Comparison of ENCODE assay signal across 29 mouse cellular contexts in the genomic region with DNA sequence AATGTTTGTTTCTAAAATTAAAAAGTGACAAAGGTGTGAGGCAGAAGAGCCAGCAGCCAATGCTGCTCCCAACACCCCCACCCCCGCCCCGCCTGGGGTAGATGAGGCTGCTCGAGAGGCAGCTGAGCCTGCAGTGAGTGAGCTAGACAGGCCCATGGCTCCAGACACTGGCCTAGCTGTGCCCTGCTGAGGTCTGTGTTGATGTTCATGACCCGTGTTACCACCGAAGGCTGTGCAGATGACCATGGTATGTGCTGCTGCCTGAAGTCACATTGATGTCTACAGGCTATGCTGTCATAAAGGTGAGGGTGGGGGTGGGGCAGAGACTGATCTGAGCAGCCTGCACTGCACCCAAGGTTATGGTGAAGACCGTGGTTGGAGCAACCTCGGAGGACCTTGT. TPM values are rescaled to one million over a fixed set of nuclear protein-coding genes. Genes with fewer than 3 reads are reported as not detected.
DNase-seq lines count a peak whose midpoint lies in the region; ATAC-seq lines count a peak whose summit lies in the region.
"Had no signal": no experiment of that assay in that cellular context is flagged by ENCODE, and none has a peak within 500 bp of the region (broad histone marks: within the 10 kb centered on the region; RNA-seq: fewer than 3 reads in every experiment).

No protein-coding gene starts in this region.

- H3K9me3 ChIP-seq in limb, embryonic 12.5 days: no peaks in the 10 kb centered on the region
- no peaks in the 10 kb centered on the region for H3K9me3 ChIP-seq in limb, embryonic 10.5 days (replicated peaks)
- no peaks in the 10 kb centered on the region for H3K9me3 ChIP-seq in midbrain, embryonic 13.5 days
- H3K9me3 ChIP-seq in midbrain, embryonic 11.5 days (ENCODE audit: control insufficient read depth, low read length): no peaks in the 10 kb centered on the region
- H3K9me3 ChIP-seq in limb, embryonic 15.5 days: no peaks in the 10 kb centered on the region
- H3K9me3 ChIP-seq: embryonic facial prominence, embryonic 13.5 days; embryonic facial prominence, embryonic 15.5 days; forebrain, embryonic 10.5 days; forebrain, embryonic 12.5 days had no signal

- ATAC-seq in limb, embryonic 12.5 days (ENCODE audit: insufficient number of reproducible peaks, insufficient read depth, low FRiP score, low TSS enrichment, low read depth): peak; percentile 57; the same call in 1 of the 2 replicates
- peak; percentile 20; the same call in 1 of the 2 replicates for ATAC-seq in midbrain, embryonic 13.5 days
- ATAC-seq in midbrain, embryonic 11.5 days (ENCODE audit: low FRiP score): no peak
- 0 out of 2 replicates have a peak, but pooled peaks have one; percentile 45 for ATAC-seq in limb, embryonic 15.5 days (ENCODE audit: insufficient number of reproducible peaks, low FRiP score, low TSS enrichment, low read depth)
- ATAC-seq: forebrain, embryonic 14.5 days had no signal

- H3K4me1 ChIP-seq in limb, embryonic 12.5 days (replicated peaks): no peaks in the 10 kb centered on the region
- H3K4me1 ChIP-seq in limb, embryonic 10.5 days: peaks cover 17% of the 10 kb centered on the region
- H3K4me1 ChIP-seq in midbrain, embryonic 13.5 days (replicated peaks): no peaks in the 10 kb centered on the region
- H3K4me1 ChIP-seq in midbrain, embryonic 11.5 days (ENCODE audit: control insufficient read depth, insufficient read depth, low read length): no peaks in the 10 kb centered on the region
- no peaks in the 10 kb centered on the region for H3K4me1 ChIP-seq in limb, embryonic 15.5 days
- H3K4me1 ChIP-seq: embryonic facial prominence, embryonic 13.5 days; embryonic facial prominence, embryonic 15.5 days; forebrain, embryonic 12.5 days had no signal

- 84% methylated on average over 7 of the region's 7 CpGs for WGBS in limb, embryonic 12.5 days
- WGBS in limb, embryonic 10.5 days: 84% methylated on average over 7 of the region's 7 CpGs
- WGBS in midbrain, embryonic 13.5 days: 83% methylated on average over 7 of the region's 7 CpGs
- whole genome bisulfite sequencing in midbrain, embryonic 11.5 days: 84% methylated on average over 7 of the region's 7 CpGs
- WGBS in limb, embryonic 15.5 days: 78% methylated on average over 7 of the region's 7 CpGs

- no peaks in the 10 kb centered on the region for H3K36me3 ChIP-seq in limb, embryonic 12.5 days
- no peaks in the 10 kb centered on the region for H3K36me3 ChIP-seq in limb, embryonic 10.5 days
- 0 out of 2 replicates have a peak, but pooled peaks cover under 1% of the 10 kb centered on the region for H3K36me3 ChIP-seq in midbrain, embryonic 13.5 days
- no peaks in the 10 kb centered on the region for H3K36me3 ChIP-seq in midbrain, embryonic 11.5 days (ENCODE audit: control insufficient read depth, insufficient read depth, low read length)
- no peaks in the 10 kb centered on the region for H3K36me3 ChIP-seq in limb, embryonic 15.5 days
- H3K36me3 ChIP-seq: embryonic facial prominence, embryonic 13.5 days; embryonic facial prominence, embryonic 15.5 days; forebrain, embryonic 10.5 days; forebrain, embryonic 12.5 days had no signal

- H3K4me3 ChIP-seq in limb, embryonic 12.5 days (replicated peaks): no peak overlapping the region
- no peak overlapping the region for H3K4me3 ChIP-seq in limb, embryonic 10.5 days
- H3K4me3 ChIP-seq in midbrain, embryonic 13.5 days (replicated peaks): no peak overlapping the region
- H3K4me3 ChIP-seq in midbrain, embryonic 11.5 days (ENCODE audit: low read depth, low read length): no peak overlapping the region
- H3K4me3 ChIP-seq in limb, embryonic 15.5 days: no peak overlapping the region
- H3K4me3 ChIP-seq: embryonic facial prominence, embryonic 13.5 days; embryonic facial prominence, embryonic 15.5 days; erythroblast, embryonic 14.5 days; forebrain, embryonic 10.5 days; forebrain, embryonic 12.5 days had no signal

- no peak overlapping the region for H3K27ac ChIP-seq in limb, embryonic 12.5 days
- no peak overlapping the region for H3K27ac ChIP-seq in limb, embryonic 10.5 days
- H3K27ac ChIP-seq in midbrain, embryonic 13.5 days: no peak overlapping the region
- H3K27ac ChIP-seq in midbrain, embryonic 11.5 days (ENCODE audit: low read depth, low read length): no peak overlapping the region
- H3K27ac ChIP-seq in limb, embryonic 15.5 days: no peak overlapping the region
- H3K27ac ChIP-seq: embryonic facial prominence, embryonic 13.5 days; embryonic facial prominence, embryonic 15.5 days; forebrain, embryonic 10.5 days; forebrain, embryonic 12.5 days had no signal

- no peaks in the 10 kb centered on the region; the same call in none of the 2 replicates for H3K27me3 ChIP-seq in limb, embryonic 12.5 days
- no peaks in the 10 kb centered on the region for H3K27me3 ChIP-seq in limb, embryonic 10.5 days (ENCODE audit: low read depth, poor library complexity, severe bottlenecking)
- H3K27me3 ChIP-seq in midbrain, embryonic 13.5 days: no peaks in the 10 kb centered on the region
- no peaks in the 10 kb centered on the region for H3K27me3 ChIP-seq in midbrain, embryonic 11.5 days (ENCODE audit: control insufficient read depth, insufficient read depth, low read length)
- H3K27me3 ChIP-seq in limb, embryonic 15.5 days: peaks cover 5% of the 10 kb centered on the region; the same call in 1 of the 2 replicates

- no peak for DNase-seq in limb, embryonic 10.5 days (ENCODE audit: low spot score)
- DNase-seq in midbrain, embryonic 11.5 days (ENCODE audit: low spot score, missing footprints): no peak
- no peak for DNase-seq in gastrocnemius, postnatal 10 days
- DNase-seq: adrenal gland, adult 2 months; adrenal gland, postnatal 10 days; adrenal gland, postnatal 25 days; cerebellum, adult 11 months; cerebellum, adult 18-20 months; cerebellum, adult 8-10 months; cerebellum, adult 9-11 months; cerebellum, postnatal 14 days; cerebellum, postnatal 36 days; embryo, embryonic 11 days had no signal

- no peak overlapping the region for H3K9ac ChIP-seq in limb, embryonic 12.5 days (replicated peaks)
- H3K9ac ChIP-seq in midbrain, embryonic 13.5 days (replicated peaks): no peak overlapping the region
- no peak overlapping the region for H3K9ac ChIP-seq in midbrain, embryonic 11.5 days (ENCODE audit: low read length)
- no peak overlapping the region for H3K9ac ChIP-seq in limb, embryonic 15.5 days
- H3K9ac ChIP-seq: embryonic facial prominence, embryonic 13.5 days; embryonic facial prominence, embryonic 15.5 days; forebrain, embryonic 12.5 days had no signal

- H3K4me2 ChIP-seq in limb, embryonic 12.5 days: no peak overlapping the region
- H3K4me2 ChIP-seq in midbrain, embryonic 13.5 days (replicated peaks): no peak overlapping the region
- no peak overlapping the region for H3K4me2 ChIP-seq in midbrain, embryonic 11.5 days
- H3K4me2 ChIP-seq in limb, embryonic 15.5 days: no peak overlapping the region
- H3K4me2 ChIP-seq: embryonic facial prominence, embryonic 13.5 days; embryonic facial prominence, embryonic 15.5 days; forebrain, embryonic 12.5 days had no signal

RNA-seq across cellular contexts. Expression of gene Chsy1, which starts 10.5 kb away (rescaled TPM):
- 20.7 and 23.0 TPM in 2 replicates for polyA plus RNA-seq in limb, embryonic 12.5 days (2016; fragmentation: Nextera tagmentation; extraction: Ambion mirVana)
- 12.9 and 14.8 TPM in 2 replicates for polyA plus RNA-seq in limb, embryonic 10.5 days (2016; fragmentation: Nextera tagmentation; extraction: Ambion mirVana)
- polyA plus RNA-seq in midbrain, embryonic 13.5 days (2015; fragmentation: Nextera tagmentation; extraction: Ambion mirVana): 11.1 and 11.8 TPM in 2 replicates
- polyA plus RNA-seq in midbrain, embryonic 11.5 days (2014; fragmentation: Nextera tagmentation; extraction: Ambion mirVana): 18.4 and 20.4 TPM in 2 replicates
- 16.5 and 19.5 TPM in 2 replicates for polyA plus RNA-seq in limb, embryonic 15.5 days (2015; fragmentation: Nextera tagmentation; extraction: Ambion mirVana)
- 10 to 100 TPM; 12.1 to 19.0 TPM for total RNA-seq in gastrocnemius, postnatal 10 days (2021)

RNA-seq across cellular contexts. Expression of gene Selenos, which starts 19.4 kb away (rescaled TPM):
- 87.0 and 88.9 TPM in 2 replicates for polyA plus RNA-seq in limb, embryonic 12.5 days (2016; fragmentation: Nextera tagmentation; extraction: Ambion mirVana)
- 83.0 and 83.5 TPM in 2 replicates for polyA plus RNA-seq in limb, embryonic 10.5 days (2016; fragmentation: Nextera tagmentation; extraction: Ambion mirVana)
- 79.1 and 82.7 TPM in 2 replicates for polyA plus RNA-seq in midbrain, embryonic 13.5 days (2015; fragmentation: Nextera tagmentation; extraction: Ambion mirVana)
- polyA plus RNA-seq in midbrain, embryonic 11.5 days (2014; fragmentation: Nextera tagmentation; extraction: Ambion mirVana): 85.7 and 85.9 TPM in 2 replicates
- 154 TPM in 2 replicates for polyA plus RNA-seq in limb, embryonic 15.5 days (2015; fragmentation: Nextera tagmentation; extraction: Ambion mirVana)
- total RNA-seq in gastrocnemius, postnatal 10 days (2021): 10 to 100 TPM; 31.4 to 31.7 TPM

RNA-seq across cellular contexts. Expression of gene Snrpa1, which starts 40.0 kb away (rescaled TPM):
- 247 and 252 TPM in 2 replicates for polyA plus RNA-seq in limb, embryonic 12.5 days (2016; fragmentation: Nextera tagmentation; extraction: Ambion mirVana)
- 276 and 312 TPM in 2 replicates for polyA plus RNA-seq in limb, embryonic 10.5 days (2016; fragmentation: Nextera tagmentation; extraction: Ambion mirVana)
- 159 and 165 TPM in 2 replicates for polyA plus RNA-seq in midbrain, embryonic 13.5 days (2015; fragmentation: Nextera tagmentation; extraction: Ambion mirVana)
- 230 and 247 TPM in 2 replicates for polyA plus RNA-seq in midbrain, embryonic 11.5 days (2014; fragmentation: Nextera tagmentation; extraction: Ambion mirVana)
- 145 and 148 TPM in 2 replicates for polyA plus RNA-seq in limb, embryonic 15.5 days (2015; fragmentation: Nextera tagmentation; extraction: Ambion mirVana)
- 10 to 100 TPM; 26.0 to 26.6 TPM for total RNA-seq in gastrocnemius, postnatal 10 days (2021)

RNA-seq across cellular contexts. Expression of gene Gm45213, which starts 55.4 kb away (rescaled TPM):
- polyA plus RNA-seq in limb, embryonic 12.5 days (2016; fragmentation: Nextera tagmentation; extraction: Ambion mirVana): not detected in 2 replicates
- not detected in 2 replicates for polyA plus RNA-seq in limb, embryonic 10.5 days (2016; fragmentation: Nextera tagmentation; extraction: Ambion mirVana)
- not detected in 2 replicates for polyA plus RNA-seq in midbrain, embryonic 13.5 days (2015; fragmentation: Nextera tagmentation; extraction: Ambion mirVana)
- polyA plus RNA-seq in midbrain, embryonic 11.5 days (2014; fragmentation: Nextera tagmentation; extraction: Ambion mirVana): not detected in 2 replicates
- not detected in 2 replicates for polyA plus RNA-seq in limb, embryonic 15.5 days (2015; fragmentation: Nextera tagmentation; extraction: Ambion mirVana)
- total RNA-seq in gastrocnemius, postnatal 10 days (2021): not detected
- total RNA-seq: adrenal gland, adult 2 months; adrenal gland, postnatal 10 days; adrenal gland, postnatal 25 days; adrenal gland, postnatal 4 days; common myeloid progenitor, adult 5-6 weeks; ES-E14; MEL had no signal
- polyA plus RNA-seq: adrenal gland, adult 2 months; brain, embryonic 14.5 days; C2C12; embryonic facial prominence, embryonic 11.5 days; embryonic facial prominence, embryonic 13.5 days; embryonic facial prominence, embryonic 15.5 days; erythroblast, embryonic 14.5 days; forebrain, embryonic 10.5 days; forebrain, embryonic 12.5 days; forebrain, embryonic 14.5 days had no signal
